Mouse (Mus musculus) midbrain, postnatal 0 days (tissue): ENCODE measurements around the gene Capn6. TPM values are rescaled to one million over a fixed set of nuclear protein-coding genes. Genes with fewer than 3 reads are reported as not detected.

Experiments used
- ATAC-seq: fragments of 200-750 bp; cut with Nextera tagmentation; 2 replicates; pipeline ENCODE4 v1.8.0; 2017; ENCODE audit warnings: moderate number of reproducible peaks, mild to moderate bottlenecking, moderate TSS enrichment, moderate library complexity; ENCODE audit not compliant: low FRiP score
- DNase-seq: peaks from one replicate; pipeline ENCODE4 v3.0.0-alpha.2; 2015; ENCODE audit warnings: low spot score
- H3K27ac ChIP-seq: fragments of 300-500 bp; sonication (generic); 2 replicates; pipeline ENCODE4 v1.5.1; 2014; ENCODE audit warnings: low read depth, mild to moderate bottlenecking, low read length, mixed read lengths
- H3K27me3 ChIP-seq: fragments of 300-500 bp; sonication (generic); 2 replicates; pipeline ENCODE4 v1.6.1; 2014; ENCODE audit warnings: low read length, control low read depth, mixed read lengths; ENCODE audit not compliant: insufficient read depth
- H3K36me3 ChIP-seq: fragments of 300-500 bp; sonication (generic); 2 replicates; pipeline ENCODE4 v1.6.1; 2014; ENCODE audit warnings: low read length, control low read depth, mixed read lengths; ENCODE audit not compliant: insufficient read depth
- H3K4me1 ChIP-seq: fragments of 300-500 bp; sonication (generic); 2 replicates; pipeline ENCODE4 v1.6.1; 2014; ENCODE audit warnings: mild to moderate bottlenecking, control low read depth, antibody characterized with exemption, low read length, mixed read lengths; ENCODE audit not compliant: insufficient read depth
- H3K4me2 ChIP-seq: fragments of 300-500 bp; sonication (generic); 2 replicates; pipeline ENCODE4 v1.6.1; 2014; ENCODE audit warnings: low read depth, mild to moderate bottlenecking, low read length, mixed read lengths; ENCODE audit not compliant: poor library complexity, severe bottlenecking
- H3K4me3 ChIP-seq: fragments of 300-500 bp; sonication (generic); 2 replicates; pipeline ENCODE4 v1.5.1; 2014; ENCODE audit warnings: low read depth, mild to moderate bottlenecking, low read length, moderate library complexity
- H3K9ac ChIP-seq: fragments of 300-500 bp; sonication (generic); replicated peaks from 2 replicates; pipeline ENCODE4 v1.6.1; 2014; ENCODE audit warnings: mild to moderate bottlenecking, low read length, moderate library complexity, mixed read lengths; ENCODE audit not compliant: poor library complexity, severe bottlenecking
- H3K9me3 ChIP-seq: fragments of 300-500 bp; sonication (generic); 2 replicates; pipeline ENCODE4 v1.6.1; 2016; ENCODE audit warnings: low read length, control low read depth
- CTCF ChIP-seq: IDR thresholded peaks from 2 replicates; pipeline ENCODE4 v1.5.1; 2016; ENCODE audit warnings: antibody characterized with exemption, mild to moderate bottlenecking
- WGBS: fragments of 180-500 bp; shearing (Covaris S2); extraction: QIAGEN DNeasy Blood & Tissue Kit; methylation state at CpG from one replicate; pipeline ENCODE4 v1.1.7; 2014; 5-methylcytosine and 5-hydroxymethylcytosine counted together
- polyA plus RNA-seq: library from polyadenylated mRNA; unstranded; fragments of >200 nt; fragmentation: Nextera tagmentation; extraction: Ambion mirVana; gene quantifications from 2 replicates; pipeline ENCODE4 v1.2.1, GENCODE M21; 2015
- total RNA-seq: library from RNA; depleted of rRNA; stranded (reverse); fragments of >200 nt; gene quantifications from 2 replicates; pipeline ENCODE4 v1.2.3, GENCODE M21; 2014; rRNA removed

Capn6 gene
- total RNA-seq, result 1.3 and 3.3 TPM in 2 replicates
- polyA plus RNA-seq, result 1.2 and 1.6 TPM in 2 replicates

DNA sequence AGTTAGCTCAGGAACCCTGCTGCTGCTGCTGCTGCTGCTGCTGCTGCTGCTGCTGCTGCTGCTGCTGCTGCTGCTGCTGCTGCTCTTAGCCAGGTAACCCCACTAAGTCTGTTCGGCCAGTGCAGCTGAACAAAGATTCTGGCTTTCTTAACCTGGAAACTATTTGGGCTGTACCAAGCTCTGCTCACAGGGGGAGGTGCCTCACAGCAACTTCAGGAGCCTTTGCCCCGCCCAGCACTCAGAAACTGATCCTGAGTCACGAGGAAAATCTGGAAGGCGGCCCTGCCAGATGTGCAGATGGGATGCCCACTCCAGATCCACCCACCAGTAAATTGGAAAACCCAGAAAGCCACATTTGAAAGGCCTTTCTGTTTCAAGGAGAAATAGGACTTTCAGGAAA lies at the start of gene Capn6:
TSS of gene Capn6 (minus strand) at position 203 of the 400 bp plus-strand sequence.
- Histone ChIP-seq H3K36me3 (no peaks in the 10 kb centered on the region), H3K27ac (no peak within 1 kb of the TSS), H3K4me1 (no peaks in the 10 kb centered on the region), H3K27me3 (no peaks in the 10 kb centered on the region), H3K9ac (no peak within 1 kb of the TSS), H3K4me3 (no peak within 1 kb of the TSS), H3K9me3 (no peaks in the 10 kb centered on the region), H3K4me2 (no peak within 1 kb of the TSS)
- WGBS, result 54% methylated on average over 4 of the region's 4 CpGs
- TF ChIP-seq CTCF, result no peak
- DNase-seq (no peak), ATAC-seq (no peak)

DNA sequence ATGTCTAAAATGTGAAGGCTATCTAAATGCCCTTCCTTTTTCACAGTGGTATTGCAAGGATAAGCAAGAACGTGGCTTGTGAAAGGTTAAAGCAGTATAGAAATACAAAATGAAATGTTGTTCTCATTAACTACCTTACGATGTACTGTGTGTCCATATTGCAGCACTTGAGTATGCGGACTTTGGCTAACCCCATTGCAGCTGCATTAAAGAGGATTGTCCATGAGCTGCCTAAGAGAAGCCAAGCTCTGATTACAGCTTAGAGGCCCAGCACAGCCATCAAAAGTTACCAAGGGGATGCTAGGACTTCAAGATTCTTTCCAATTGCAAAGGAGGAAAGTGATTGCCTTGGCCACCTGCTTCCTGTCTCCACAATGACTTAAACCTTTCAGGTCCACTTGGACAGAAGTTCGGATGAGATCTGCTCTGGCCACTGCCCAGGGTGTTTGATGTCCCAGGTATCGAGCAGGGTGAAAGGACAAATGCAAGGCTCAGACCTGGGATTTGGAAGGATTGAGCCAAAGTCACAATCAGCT lies 40.0 kb upstream of the Capn6 start:
- no peak for ATAC-seq
- Histone ChIP-seq H3K36me3 (no peaks in the 10 kb centered on the region), H3K27me3 (no peaks in the 10 kb centered on the region), H3K9ac (no peak overlapping the region), H3K4me3 (no peak overlapping the region), H3K4me2 (no peak overlapping the region), H3K4me1 (no peaks in the 10 kb centered on the region), H3K27ac (no peak overlapping the region), H3K9me3 (no peaks in the 10 kb centered on the region)
- 76% methylated on average over 5 of the region's 5 CpGs for WGBS
- TF ChIP-seq CTCF, result no peak
- no peak for DNase-seq

DNA sequence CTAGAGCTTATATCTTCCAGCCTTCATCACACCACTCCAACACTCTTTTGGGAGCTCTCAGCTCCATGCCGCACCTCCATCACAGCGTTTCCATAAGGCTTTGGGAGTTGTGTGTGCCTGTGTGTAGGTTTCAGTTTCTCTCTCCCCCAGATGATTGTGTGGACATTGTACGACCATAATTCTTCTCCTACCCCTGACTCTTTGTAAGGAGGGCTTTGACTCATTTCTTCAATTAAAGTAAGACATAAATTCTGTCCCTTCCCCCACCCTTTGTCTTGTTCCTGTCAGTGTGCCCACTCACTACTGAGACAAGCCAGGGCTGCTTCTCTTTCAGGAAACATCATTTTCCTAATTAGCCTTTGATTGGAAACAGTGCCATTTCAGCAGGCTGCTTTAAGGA lies 24.1 kb upstream of the Capn6 start:
- ATAC-seq (no peak), DNase-seq (no peak)
- no peak for TF ChIP-seq CTCF
- Histone ChIP-seq H3K4me3 (no peak overlapping the region), H3K4me1 (no peaks in the 10 kb centered on the region), H3K9me3 (no peaks in the 10 kb centered on the region), H3K4me2 (no peak overlapping the region), H3K27ac (no peak overlapping the region), H3K36me3 (no peaks in the 10 kb centered on the region), H3K9ac (no peak overlapping the region), H3K27me3 (no peaks in the 10 kb centered on the region)
- 80% methylated on average over 3 of the region's 3 CpGs for WGBS

DNA sequence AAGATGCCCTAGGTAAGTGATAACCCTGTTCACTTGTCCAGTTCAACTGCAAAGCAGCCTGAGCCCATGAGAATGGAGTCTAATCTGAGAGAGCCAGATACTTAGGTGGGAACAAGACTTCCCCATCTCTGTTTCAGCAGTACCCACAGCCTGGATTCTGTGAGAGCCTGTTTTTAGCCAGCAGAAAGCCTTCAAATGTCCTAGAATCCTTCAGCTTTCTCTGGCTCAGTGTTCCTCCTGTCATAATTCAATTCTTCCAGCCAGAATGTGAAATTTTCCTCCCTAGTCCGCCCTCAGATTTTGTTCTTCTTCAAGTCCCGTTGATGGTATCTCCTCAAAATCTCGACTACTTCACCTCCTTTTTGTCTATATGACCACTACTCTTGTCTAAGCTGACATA lies 22.8 kb upstream of the Capn6 start:
- Histone ChIP-seq H3K4me1 (no peaks in the 10 kb centered on the region), H3K9ac (no peak overlapping the region), H3K4me2 (no peak overlapping the region), H3K36me3 (no peaks in the 10 kb centered on the region), H3K9me3 (no peaks in the 10 kb centered on the region), H3K27ac (no peak overlapping the region), H3K4me3 (no peak overlapping the region), H3K27me3 (no peaks in the 10 kb centered on the region)
- TF ChIP-seq CTCF, result no peak
- ATAC-seq (no peak), DNase-seq (no peak)
- WGBS, result 82% methylated on average over 3 of the region's 3 CpGs

DNA sequence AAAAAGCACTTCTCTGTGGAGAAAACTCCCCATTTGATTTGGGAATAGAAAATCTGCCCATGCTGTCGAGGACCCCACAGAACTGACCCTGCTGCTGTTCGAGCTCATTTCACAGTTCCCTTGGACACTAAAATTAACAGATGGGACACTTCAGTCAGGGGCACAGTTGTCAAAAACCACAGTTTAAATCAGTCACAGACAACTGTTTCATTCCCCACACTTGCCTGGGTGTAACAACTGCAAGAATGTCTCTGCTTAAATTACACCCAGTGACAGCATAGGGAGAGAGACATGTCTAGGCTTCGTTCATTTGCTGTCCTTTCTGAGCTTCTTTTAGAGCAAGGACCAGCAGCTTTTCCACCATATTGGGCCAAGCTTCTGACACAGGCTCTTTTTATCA lies 19.4 kb upstream of the Capn6 start:
- Histone ChIP-seq H3K4me3 (no peak overlapping the region), H3K9ac (no peak overlapping the region), H3K9me3 (no peaks in the 10 kb centered on the region), H3K4me1 (no peaks in the 10 kb centered on the region), H3K27ac (no peak overlapping the region), H3K4me2 (no peak overlapping the region), H3K36me3 (no peaks in the 10 kb centered on the region), H3K27me3 (no peaks in the 10 kb centered on the region)
- no peak for DNase-seq
- 76% methylated on average over 3 of the region's 3 CpGs for WGBS
- no peak for TF ChIP-seq CTCF
- no peak for ATAC-seq

DNA sequence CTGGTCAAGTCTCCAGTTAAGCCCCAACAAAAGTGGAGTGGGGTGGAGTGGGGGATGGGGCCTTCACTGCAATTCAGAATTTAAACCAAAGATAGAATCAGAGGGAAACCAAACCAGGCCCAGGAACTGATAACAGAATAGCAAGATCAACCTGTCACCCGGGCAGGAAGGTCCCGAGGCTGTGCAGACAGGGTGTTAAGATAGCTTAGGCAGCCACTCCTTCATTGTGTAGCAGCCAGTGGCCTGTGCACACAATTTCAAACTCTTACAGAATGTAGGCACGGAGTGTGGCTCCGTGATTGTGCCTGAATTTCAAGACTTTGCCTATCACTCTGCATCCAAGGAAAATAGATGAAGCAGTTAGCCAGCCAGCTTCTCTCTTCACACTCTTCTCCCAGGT lies 693 bp downstream of the Capn6 start:
- no peak overlapping the region for H3K4me2 ChIP-seq
- no peak overlapping the region for H3K4me3 ChIP-seq
- no peaks in the 10 kb centered on the region for H3K4me1 ChIP-seq
- no peak overlapping the region for H3K27ac ChIP-seq
- ATAC-seq (no peak), DNase-seq (no peak)
- H3K36me3 ChIP-seq, result no peaks in the 10 kb centered on the region
- WGBS, result 70% methylated on average over 4 of the region's 4 CpGs
- H3K9ac ChIP-seq, result no peak overlapping the region
- TF ChIP-seq CTCF, result no peak
- no peaks in the 10 kb centered on the region for H3K9me3 ChIP-seq
- no peaks in the 10 kb centered on the region for H3K27me3 ChIP-seq
